8 mouse cellular contexts compared by ENCODE assay signal in the genomic region with DNA sequence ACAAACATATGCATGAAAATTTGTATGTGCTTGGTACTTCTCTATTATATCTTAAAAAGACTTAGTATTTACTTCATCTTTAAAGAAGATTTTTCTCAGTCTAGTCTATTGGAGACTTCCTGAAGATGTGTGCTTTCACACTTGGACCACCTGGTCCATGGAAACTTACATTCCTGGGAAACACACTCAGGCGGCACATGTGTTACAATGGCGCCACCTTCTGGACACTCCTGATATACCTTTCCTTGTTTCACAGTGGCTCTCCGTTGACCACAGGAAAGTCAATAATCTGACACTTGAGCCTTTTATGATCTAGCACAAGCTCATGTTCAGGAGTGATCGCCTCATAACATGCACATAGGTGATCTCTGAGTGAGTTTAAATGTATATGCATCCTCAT.
DNase-seq lines count a peak whose midpoint lies in the region; ATAC-seq and TF ChIP-seq lines count a peak whose summit lies in the region.

No protein-coding gene starts in this region.

- no peak overlapping the region for H3K4me3 ChIP-seq in liver, embryonic 14.5 days (ENCODE audit: insufficient read depth in 1 of 2, low read depth in 2 of 2, low read length in 2 of 2)

- no peak for TF ChIP-seq EP300 in liver, embryonic 14.5 days (IDR thresholded peaks at IDR 0.05; ENCODE audit: low read depth)

- H3K27me3 ChIP-seq in liver, embryonic 14.5 days (ENCODE audit: control insufficient read depth, insufficient read depth, low read length): no peaks in the 10 kb centered on the region

- peak; percentile 76 for TF ChIP-seq CTCF in liver, embryonic 14.5 days (IDR thresholded peaks at IDR 0.05; ENCODE audit: low read depth)

- DNase-seq in urinary bladder, adult 18-20 months (ENCODE audit: low spot score in 2 of 2): peak; percentile 26 to 32
- DNase-seq in urinary bladder, adult 2 months (ENCODE audit: low spot score): no peak
- peak; percentile 88 for DNase-seq in embryo, embryonic 10 days (ENCODE audit: low spot score)
- peak; percentile 27 to 66 for DNase-seq in gastrocnemius, postnatal 4 days (ENCODE audit: low spot score in 2 of 2)
- peak; percentile 47 to 77 for DNase-seq in kidney, postnatal 25 days
- DNase-seq in liver, embryonic 14.5 days (ENCODE audit: low read depth in 3 of 3, low spot score in 3 of 3): no peak
- peak; percentile 22 for DNase-seq in retina, adult 2 months (ENCODE audit: low read depth, low spot score)
- no peak for DNase-seq in thymus, adult 18-20 months

- ATAC-seq in liver, embryonic 14.5 days (ENCODE audit: insufficient read depth): no peak

- no peaks in the 10 kb centered on the region for H3K9me3 ChIP-seq in liver, embryonic 14.5 days (ENCODE audit: control insufficient read depth, low read length)

- H3K36me3 ChIP-seq in liver, embryonic 14.5 days (replicated peaks; ENCODE audit: control insufficient read depth, insufficient read depth, low read depth): no peaks in the 10 kb centered on the region

- H3K27ac ChIP-seq in liver, embryonic 14.5 days: no peak overlapping the region

- no peaks in the 10 kb centered on the region for H3K4me1 ChIP-seq in liver, embryonic 14.5 days (replicated peaks; ENCODE audit: control insufficient read depth in 2 of 2, insufficient read depth in 2 of 2, low read length in 1 of 2)

- 2% methylated on average over 4 of the region's 4 CpGs for WGBS in liver, embryonic 14.5 days (ENCODE audit: insufficient replicate concordance)

- H3K9ac ChIP-seq in liver, embryonic 14.5 days (replicated peaks): no peak overlapping the region

- H3K4me2 ChIP-seq in liver, embryonic 14.5 days (ENCODE audit: low read depth): no peak overlapping the region

Comparison
In these comparisons a context has a peak if more than half of its experiments do, and no peak if none do; other contexts are left out.
1. DNase-seq: peak in urinary bladder, adult 18-20 months (2 of 2), embryo, embryonic 10 days (single experiment), gastrocnemius, postnatal 4 days (2 of 2), kidney, postnatal 25 days (2 of 2) and retina, adult 2 months (single experiment); none in urinary bladder, adult 2 months (single experiment), liver, embryonic 14.5 days (0 of 3) and thymus, adult 18-20 months (0 of 2).